Mouse (Mus musculus): ENCODE measurements around the gene Tsen2. TPM values are rescaled to one million over a fixed set of nuclear protein-coding genes. Genes with fewer than 3 reads are reported as not detected.

Gene Tsen2
- polyA plus RNA-seq (2014; fragmentation: Nextera tagmentation; extraction: Ambion mirVana), result 26.1 and 33.4 TPM in 2 replicates

GRCm38 (mm10) chr6:115544442-115544970 is at the start of gene Tsen2:
Gene Tsen2, plus strand, starts transcription at chr6:115544664.
- H3K27ac ChIP-seq (ENCODE audit: low read depth, low read length), result peak within 1 kb of the TSS; percentile 78
- peak within 1 kb of the TSS; percentile 83 for H3K9ac ChIP-seq (ENCODE audit: low read depth, low read length)
- H3K27me3 ChIP-seq (ENCODE audit: control insufficient read depth, insufficient read depth, low read length), result no peaks in the 10 kb centered on the region
- peaks cover 20% of the 10 kb centered on the region for H3K36me3 ChIP-seq (ENCODE audit: control insufficient read depth, insufficient read depth, low read length)
- H3K9me3 ChIP-seq (ENCODE audit: control insufficient read depth, low read length), result no peaks in the 10 kb centered on the region
- WGBS, result under 1% methylated on average over 38 of the region's 38 CpGs
- peaks cover 4% of the 10 kb centered on the region for H3K4me1 ChIP-seq (ENCODE audit: control insufficient read depth, insufficient read depth, low read length)
- peak within 1 kb of the TSS; percentile 81 for H3K4me2 ChIP-seq (replicated peaks; ENCODE audit: low read depth, low read length)
- peak; percentile 95 for ATAC-seq (ENCODE audit: low FRiP score, low TSS enrichment)
- peak within 1 kb of the TSS; percentile 74 for H3K4me3 ChIP-seq (ENCODE audit: low read length)

- WGBS, result 85% methylated on average over 14 of the region's 14 CpGs
- H3K9ac ChIP-seq (ENCODE audit: low read depth, low read length), result no peak overlapping the region
- H3K4me3 ChIP-seq (ENCODE audit: low read length), result no peak overlapping the region
- H3K27me3 ChIP-seq (ENCODE audit: control insufficient read depth, insufficient read depth, low read length), result no peaks in the 10 kb centered on the region
- no peaks in the 10 kb centered on the region for H3K4me1 ChIP-seq (ENCODE audit: control insufficient read depth, insufficient read depth, low read length)
- H3K9me3 ChIP-seq (ENCODE audit: control insufficient read depth, low read length), result no peaks in the 10 kb centered on the region
- no peaks in the 10 kb centered on the region for H3K36me3 ChIP-seq (ENCODE audit: control insufficient read depth, insufficient read depth, low read length)
- H3K4me2 ChIP-seq (replicated peaks; ENCODE audit: low read depth, low read length), result no peak overlapping the region
- H3K27ac ChIP-seq (ENCODE audit: low read depth, low read length), result no peak overlapping the region
- ATAC-seq (ENCODE audit: low FRiP score, low TSS enrichment), result no peak
Observed at GRCm38 (mm10) chr6:115499540-115499939, 44.9 kb upstream of the Tsen2 start.

GRCm38 (mm10) chr6:115500234-115500633 is 44.2 kb upstream of the Tsen2 start:
- 90% methylated on average over 10 of the region's 10 CpGs for WGBS
- Histone ChIP-seq H3K4me1 (ENCODE audit: control insufficient read depth, insufficient read depth, low read length) (0 out of 2 replicates have a peak, but pooled peaks cover 3% of the 10 kb centered on the region), H3K27ac (ENCODE audit: low read depth, low read length) (no peak overlapping the region), H3K4me3 (ENCODE audit: low read length) (no peak overlapping the region), H3K9ac (ENCODE audit: low read depth, low read length) (no peak overlapping the region), H3K9me3 (ENCODE audit: control insufficient read depth, low read length) (no peaks in the 10 kb centered on the region), H3K27me3 (ENCODE audit: control insufficient read depth, insufficient read depth, low read length) (no peaks in the 10 kb centered on the region), H3K4me2 (replicated peaks; ENCODE audit: low read depth, low read length) (no peak overlapping the region), H3K36me3 (ENCODE audit: control insufficient read depth, insufficient read depth, low read length) (no peaks in the 10 kb centered on the region)
- ATAC-seq (ENCODE audit: low FRiP score, low TSS enrichment), result no peak

GRCm38 (mm10) chr6:115501131-115501530 is 43.3 kb upstream of the Tsen2 start:
- Histone ChIP-seq H3K9me3 (ENCODE audit: control insufficient read depth, low read length) (no peaks in the 10 kb centered on the region), H3K9ac (ENCODE audit: low read depth, low read length) (no peak overlapping the region), H3K27me3 (ENCODE audit: control insufficient read depth, insufficient read depth, low read length) (no peaks in the 10 kb centered on the region), H3K27ac (ENCODE audit: low read depth, low read length) (no peak overlapping the region), H3K36me3 (ENCODE audit: control insufficient read depth, insufficient read depth, low read length) (no peaks in the 10 kb centered on the region), H3K4me1 (ENCODE audit: control insufficient read depth, insufficient read depth, low read length) (0 out of 2 replicates have a peak, but pooled peaks cover 3% of the 10 kb centered on the region), H3K4me3 (ENCODE audit: low read length) (no peak overlapping the region), H3K4me2 (replicated peaks; ENCODE audit: low read depth, low read length) (no peak overlapping the region)
- no peak for ATAC-seq (ENCODE audit: low FRiP score, low TSS enrichment)
- 47% methylated on average over 3 of the region's 3 CpGs for WGBS

GRCm38 (mm10) chr6:115503038-115503437 is 41.4 kb upstream of the Tsen2 start:
- H3K4me3 ChIP-seq (ENCODE audit: low read length), result no peak overlapping the region
- no peak overlapping the region for H3K4me2 ChIP-seq (replicated peaks; ENCODE audit: low read depth, low read length)
- no peaks in the 10 kb centered on the region for H3K36me3 ChIP-seq (ENCODE audit: control insufficient read depth, insufficient read depth, low read length)
- H3K27ac ChIP-seq (ENCODE audit: low read depth, low read length), result no peak overlapping the region
- H3K27me3 ChIP-seq (ENCODE audit: control insufficient read depth, insufficient read depth, low read length), result no peaks in the 10 kb centered on the region
- ATAC-seq (ENCODE audit: low FRiP score, low TSS enrichment), result no peak
- H3K9me3 ChIP-seq (ENCODE audit: control insufficient read depth, low read length), result no peaks in the 10 kb centered on the region
- H3K9ac ChIP-seq (ENCODE audit: low read depth, low read length), result no peak overlapping the region
- H3K4me1 ChIP-seq (ENCODE audit: control insufficient read depth, insufficient read depth, low read length), result 0 out of 2 replicates have a peak, but pooled peaks cover 3% of the 10 kb centered on the region
- WGBS, result 90% methylated on average over 4 of the region's 4 CpGs

- Histone ChIP-seq H3K36me3 (ENCODE audit: control insufficient read depth, insufficient read depth, low read length) (no peaks in the 10 kb centered on the region), H3K4me3 (ENCODE audit: low read length) (no peak overlapping the region), H3K4me1 (ENCODE audit: control insufficient read depth, insufficient read depth, low read length) (0 out of 2 replicates have a peak, but pooled peaks cover 3% of the 10 kb centered on the region), H3K27me3 (ENCODE audit: control insufficient read depth, insufficient read depth, low read length) (no peaks in the 10 kb centered on the region), H3K4me2 (replicated peaks; ENCODE audit: low read depth, low read length) (no peak overlapping the region), H3K9ac (ENCODE audit: low read depth, low read length) (no peak overlapping the region), H3K27ac (ENCODE audit: low read depth, low read length) (peak overlapping the region; percentile 30; the same call in 1 of the 2 replicates), H3K9me3 (ENCODE audit: control insufficient read depth, low read length) (0 out of 2 replicates have a peak, but pooled peaks cover under 1% of the 10 kb centered on the region)
- 71% methylated on average over 10 of the region's 10 CpGs for WGBS
- peak; percentile 41 for ATAC-seq (ENCODE audit: low FRiP score, low TSS enrichment)
Observed at GRCm38 (mm10) chr6:115503549-115504159, 40.8 kb upstream of the Tsen2 start.

GRCm38 (mm10) chr6:115504160-115504558 is 40.3 kb upstream of the Tsen2 start:
- no peaks in the 10 kb centered on the region for H3K27me3 ChIP-seq (ENCODE audit: control insufficient read depth, insufficient read depth, low read length)
- H3K9me3 ChIP-seq (ENCODE audit: control insufficient read depth, low read length), result 0 out of 2 replicates have a peak, but pooled peaks cover 3% of the 10 kb centered on the region
- no peak overlapping the region for H3K4me2 ChIP-seq (replicated peaks; ENCODE audit: low read depth, low read length)
- ATAC-seq (ENCODE audit: low FRiP score, low TSS enrichment), result peak; percentile 76
- 0 out of 2 replicates have a peak, but pooled peaks cover 3% of the 10 kb centered on the region for H3K4me1 ChIP-seq (ENCODE audit: control insufficient read depth, insufficient read depth, low read length)
- 80% methylated on average over 3 of the region's 3 CpGs for WGBS
- no peak overlapping the region for H3K4me3 ChIP-seq (ENCODE audit: low read length)
- no peak overlapping the region for H3K9ac ChIP-seq (ENCODE audit: low read depth, low read length)
- H3K27ac ChIP-seq (ENCODE audit: low read depth, low read length), result peak overlapping the region; percentile 30; the same call in 1 of the 2 replicates
- no peaks in the 10 kb centered on the region for H3K36me3 ChIP-seq (ENCODE audit: control insufficient read depth, insufficient read depth, low read length)

- Histone ChIP-seq H3K27me3 (ENCODE audit: control insufficient read depth, insufficient read depth, low read length) (no peaks in the 10 kb centered on the region), H3K36me3 (ENCODE audit: control insufficient read depth, insufficient read depth, low read length) (no peaks in the 10 kb centered on the region), H3K4me1 (ENCODE audit: control insufficient read depth, insufficient read depth, low read length) (0 out of 2 replicates have a peak, but pooled peaks cover 3% of the 10 kb centered on the region), H3K9ac (ENCODE audit: low read depth, low read length) (no peak overlapping the region), H3K4me3 (ENCODE audit: low read length) (no peak overlapping the region), H3K9me3 (ENCODE audit: control insufficient read depth, low read length) (0 out of 2 replicates have a peak, but pooled peaks cover 3% of the 10 kb centered on the region), H3K27ac (ENCODE audit: low read depth, low read length) (no peak overlapping the region), H3K4me2 (replicated peaks; ENCODE audit: low read depth, low read length) (no peak overlapping the region)
- no peak for ATAC-seq (ENCODE audit: low FRiP score, low TSS enrichment)
- 79% methylated on average over 5 of the region's 5 CpGs for WGBS
Observed at GRCm38 (mm10) chr6:115504915-115505314, 39.5 kb upstream of the Tsen2 start.

- 69% methylated on average over 1 of the region's 1 CpGs for WGBS
- H3K36me3 ChIP-seq (ENCODE audit: control insufficient read depth, insufficient read depth, low read length), result no peaks in the 10 kb centered on the region
Observed at GRCm38 (mm10) chr6:115506425-115506824, 38.0 kb upstream of the Tsen2 start.

More at GRCm38 (mm10) chr6:115506425-115506824, 38.0 kb upstream of the Tsen2 start:
- no peak overlapping the region for H3K9ac ChIP-seq (ENCODE audit: low read depth, low read length)
- no peak overlapping the region for H3K27ac ChIP-seq (ENCODE audit: low read depth, low read length)
- no peak overlapping the region for H3K4me3 ChIP-seq (ENCODE audit: low read length)
- H3K4me2 ChIP-seq (replicated peaks; ENCODE audit: low read depth, low read length), result no peak overlapping the region
- no peaks in the 10 kb centered on the region for H3K27me3 ChIP-seq (ENCODE audit: control insufficient read depth, insufficient read depth, low read length)
- no peak for ATAC-seq (ENCODE audit: low FRiP score, low TSS enrichment)
- 0 out of 2 replicates have a peak, but pooled peaks cover 3% of the 10 kb centered on the region for H3K9me3 ChIP-seq (ENCODE audit: control insufficient read depth, low read length)
- 0 out of 2 replicates have a peak, but pooled peaks cover 3% of the 10 kb centered on the region for H3K4me1 ChIP-seq (ENCODE audit: control insufficient read depth, insufficient read depth, low read length)
